Mouse (Mus musculus): ENCODE data around the gene Gm5269. TPM values are rescaled to one million over a fixed set of nuclear protein-coding genes. Genes with fewer than 3 reads are reported as not detected.

The Gm5269 gene
- total RNA-seq, 2 experiments from 2014 or later: not detected

DNA sequence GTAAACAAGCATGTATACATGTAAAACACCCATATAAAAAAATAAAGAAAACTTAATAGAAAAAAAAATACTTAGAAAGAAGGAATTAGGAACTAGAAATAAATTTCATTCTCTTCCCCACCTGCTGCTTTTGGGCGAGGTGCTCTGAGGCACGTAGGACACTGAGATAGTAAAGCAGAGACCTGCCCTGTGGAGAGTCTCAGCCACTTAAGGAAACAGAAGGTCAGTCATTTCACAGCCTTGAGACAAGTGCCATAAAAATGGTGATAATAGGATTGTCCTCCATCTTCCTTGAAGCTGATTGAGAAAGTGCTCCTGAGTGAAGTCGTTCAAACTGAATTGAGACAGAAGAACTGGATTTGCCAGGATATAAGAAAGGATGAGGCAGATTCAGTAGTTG is 12.6 kb downstream of the Gm5269 start:
- DNase-seq: no peak

DNA sequence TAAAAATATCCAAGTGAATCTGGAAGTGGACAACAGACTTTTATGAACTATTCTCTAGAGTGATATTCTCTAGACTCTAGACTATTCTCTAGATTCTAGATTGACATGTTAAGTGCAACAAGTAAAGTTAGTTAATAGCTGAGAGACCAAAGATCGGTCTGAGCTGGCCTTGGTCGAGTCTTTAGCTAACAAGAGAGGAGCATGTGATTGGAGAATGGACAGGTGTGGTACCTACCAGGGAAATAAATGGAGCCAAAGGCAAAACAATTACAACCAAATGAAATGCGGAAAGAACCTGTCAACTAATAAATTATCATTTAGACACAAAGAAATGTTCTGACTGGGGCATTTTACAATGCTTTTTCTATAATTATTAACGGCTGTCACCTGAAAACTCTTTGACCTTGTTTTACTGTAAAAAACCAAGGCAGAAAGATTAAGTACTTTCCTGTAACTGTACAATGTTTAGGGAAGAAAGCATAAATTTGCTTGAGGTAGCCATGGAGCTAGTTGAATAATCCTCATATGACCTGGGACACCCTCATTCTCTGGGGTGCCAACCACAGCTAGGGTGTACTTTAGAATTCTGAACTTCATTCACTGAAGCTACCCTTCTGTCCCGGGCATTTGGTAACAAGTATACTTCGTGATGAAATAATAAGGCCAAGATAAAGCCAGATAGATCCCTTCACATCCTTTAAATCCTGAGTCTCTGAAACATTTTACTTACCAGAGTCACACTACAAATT is 13.4 kb downstream of the Gm5269 start:
- DNase-seq: no peak

DNA sequence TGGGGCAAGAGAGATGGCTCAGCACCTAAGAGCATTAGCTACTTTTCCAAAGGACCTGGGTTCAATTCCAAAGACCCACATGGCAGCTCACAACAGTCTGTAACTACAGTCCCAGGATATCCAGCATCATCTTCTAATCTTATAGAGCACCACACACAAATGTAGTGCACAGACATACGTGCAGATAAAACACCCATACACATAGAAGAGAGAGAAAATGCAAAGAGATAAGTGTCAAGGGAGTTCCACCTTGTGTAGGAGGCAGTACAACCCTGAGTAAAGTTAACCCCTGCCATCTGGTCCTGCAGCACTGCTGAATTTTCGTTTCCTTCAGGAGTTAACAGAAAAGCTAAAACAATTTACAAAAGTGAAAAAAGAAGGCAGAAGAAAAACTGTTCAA is 14.4 kb downstream of the Gm5269 start:
- DNase-seq: no peak

- DNase-seq: no peak
Measured at GRCm38 (mm10) chr1:45873250-45873649, 16.8 kb downstream of the Gm5269 start.

DNA sequence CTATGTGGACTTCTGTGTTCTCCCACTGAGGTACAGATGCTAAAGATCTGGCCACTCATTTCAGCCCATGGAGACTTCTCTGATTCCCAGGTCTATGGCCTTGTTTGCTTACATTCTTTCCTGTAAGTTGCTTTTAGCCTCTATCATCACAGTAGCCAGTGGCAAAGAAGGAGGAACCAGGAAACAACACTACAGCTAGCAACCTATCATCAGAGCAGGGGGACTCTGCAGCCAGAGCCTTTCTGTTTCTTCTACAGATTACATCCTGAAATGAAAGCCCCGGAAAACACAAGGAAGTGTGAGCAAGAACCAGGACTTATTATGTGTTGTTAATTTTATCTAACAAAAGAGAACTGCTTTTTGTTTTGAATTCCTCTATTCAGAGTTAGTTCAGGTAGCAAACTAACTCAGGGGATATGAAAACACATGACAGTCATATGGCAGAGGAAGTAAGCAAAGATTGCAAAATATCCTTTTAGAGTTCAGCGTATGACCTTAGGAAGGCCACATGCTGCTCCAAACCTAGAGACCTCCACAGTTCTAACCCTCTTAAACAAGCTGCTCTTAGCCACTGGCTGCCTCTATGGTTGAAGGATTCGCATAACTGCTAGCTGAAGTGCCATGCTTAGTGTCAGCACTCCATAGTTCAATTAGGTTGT is 21.5 kb downstream of the Gm5269 start:
- no peak for DNase-seq

DNA sequence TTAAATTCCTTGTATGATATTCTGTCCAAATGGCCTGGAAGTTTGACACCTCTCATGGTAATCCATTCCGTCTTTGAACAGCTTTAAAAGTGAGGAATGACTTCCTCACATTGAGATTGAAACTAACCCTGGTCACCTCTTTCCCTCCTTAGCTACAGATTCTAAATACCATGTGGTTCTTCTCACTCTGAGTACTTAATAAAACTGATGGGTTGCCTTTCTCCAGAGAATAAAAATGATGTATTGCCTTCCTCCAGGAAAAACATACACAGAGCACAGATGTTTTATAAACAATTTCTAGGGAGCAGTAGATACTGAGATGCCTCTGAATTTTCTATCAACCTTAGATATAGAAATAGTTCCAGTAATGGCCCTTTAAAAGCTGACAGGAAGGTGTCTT is 22.0 kb downstream of the Gm5269 start:
- no peak for DNase-seq

GRCm38 (mm10) chr1:45866288-45867018 is 23.6 kb downstream of the Gm5269 start:
- DNase-seq: no peak

DNA sequence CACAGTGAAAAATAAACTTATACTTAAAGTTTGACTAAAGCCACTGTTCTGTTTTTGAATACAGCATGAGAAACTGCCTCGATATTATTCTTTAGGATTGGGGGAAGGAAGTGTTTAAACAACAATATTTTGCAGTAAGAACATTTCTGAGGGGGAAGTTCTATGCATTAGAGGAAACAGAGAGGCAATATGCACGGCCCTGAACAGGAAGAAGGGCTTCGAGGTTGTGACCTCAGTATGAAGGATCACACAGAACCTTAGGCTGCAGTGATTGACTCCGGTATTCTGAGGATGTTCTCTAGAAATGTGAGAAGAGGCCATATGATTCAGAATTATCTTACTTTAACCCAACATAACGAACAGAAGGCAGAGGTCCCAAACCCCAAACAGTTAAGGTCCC is 24.3 kb downstream of the Gm5269 start:
- no peak for DNase-seq

DNA sequence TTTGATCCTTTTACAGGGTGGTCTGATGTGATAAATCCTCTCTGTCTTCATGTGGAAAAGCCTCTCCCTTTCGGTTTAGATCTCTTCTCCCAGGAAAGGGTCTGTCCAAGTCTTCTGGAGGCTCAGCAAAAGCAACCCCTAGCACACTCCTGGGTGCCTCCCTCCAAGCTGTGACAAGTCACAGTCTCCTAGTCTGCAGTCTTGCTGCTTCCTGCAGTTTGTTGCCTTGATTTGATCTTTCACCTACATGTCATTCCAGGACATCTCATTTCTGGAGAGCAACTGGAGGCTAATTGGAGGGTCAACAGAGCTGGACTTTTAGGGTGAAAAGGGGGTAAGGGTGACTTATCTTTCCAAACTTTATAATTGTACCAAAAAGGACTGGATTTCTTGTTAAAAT is 24.8 kb downstream of the Gm5269 start:
- no peak for DNase-seq

- no peak for DNase-seq
Measured at GRCm38 (mm10) chr1:45864564-45865014, 25.5 kb downstream of the Gm5269 start.

DNA sequence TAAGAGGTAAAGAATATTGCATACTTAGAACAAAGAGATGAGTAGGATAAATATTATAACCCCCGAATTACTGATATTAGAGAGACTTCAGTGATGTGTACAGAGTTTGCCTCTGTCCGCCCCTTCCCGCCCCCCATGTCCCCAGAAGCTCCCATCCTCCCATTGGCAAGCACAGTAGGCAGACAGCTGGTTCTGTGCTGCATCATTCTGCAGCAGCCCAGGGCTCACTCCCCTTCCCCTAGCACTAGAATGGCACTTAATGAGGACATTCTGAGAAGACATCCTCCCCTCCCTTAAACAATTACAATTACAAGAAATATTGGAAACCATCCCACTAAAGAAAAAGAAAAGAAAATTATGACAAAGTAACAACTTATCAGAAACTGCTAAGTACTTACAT is 26.4 kb downstream of the Gm5269 start:
- DNase-seq: no peak

DNA sequence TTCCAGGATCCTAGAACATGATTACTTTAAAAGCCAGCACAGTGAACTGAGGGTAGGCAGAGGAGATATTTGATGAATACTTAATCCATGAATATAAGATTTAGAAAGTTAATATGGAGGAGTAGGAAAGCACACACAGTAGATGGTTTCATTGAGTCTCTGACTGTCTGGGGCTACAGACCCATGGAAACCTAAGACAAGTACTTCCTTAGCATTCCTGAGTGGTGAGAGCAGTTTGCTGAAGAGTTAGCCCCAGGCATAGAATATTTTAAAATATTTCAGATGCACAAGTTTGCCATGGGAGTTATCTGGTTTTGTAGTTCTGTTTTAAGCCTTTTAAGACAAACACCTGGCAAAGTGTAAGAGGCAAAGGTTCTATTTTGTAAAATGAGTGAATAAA is 28.9 kb downstream of the Gm5269 start:
- no peak for DNase-seq

GRCm38 (mm10) chr1:45860349-45860748 is 29.7 kb downstream of the Gm5269 start:
- no peak for DNase-seq

DNA sequence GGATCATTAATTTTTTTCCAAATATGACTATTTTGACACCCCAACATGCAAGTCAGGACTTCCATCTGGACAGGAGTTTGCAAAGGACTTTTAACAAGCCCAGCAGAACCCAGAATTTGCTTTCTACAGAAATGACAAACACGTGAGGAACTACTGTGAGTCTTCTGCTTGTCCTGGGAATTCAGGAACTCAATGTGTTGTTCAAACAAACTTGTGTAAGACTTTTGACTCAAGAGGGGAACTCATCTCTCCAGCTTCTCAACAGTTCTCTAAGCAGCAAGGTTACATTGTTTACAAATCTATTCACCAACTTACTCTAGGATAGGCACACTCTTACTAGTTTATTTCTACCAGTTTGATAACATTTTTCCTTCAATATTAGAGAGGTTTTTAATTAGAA is 32.0 kb downstream of the Gm5269 start:
- no peak for DNase-seq

GRCm38 (mm10) chr1:45845466-45845865 is 44.6 kb downstream of the Gm5269 start:
- DNase-seq: no peak

Other genes with a start within 250 kb of the Gm5269 start
- 10 to 100 TPM; 22.7 to 24.2 TPM for gene Wdr75, start 95.1 kb downstream of the Gm5269 start, total RNA-seq (2021)
- gene Slc40a1, start 36.2 kb upstream of the Gm5269 start, total RNA-seq (2021): 10 to 100 TPM; 14.5 to 15.0 TPM
- under 1 TPM; 0.47 to 0.52 TPM for gene Dnah7b, start 176.0 kb upstream of the Gm5269 start, total RNA-seq (2021)

Data from gastrocnemius, postnatal 10 days (tissue).